Mouse (Mus musculus) heart, postnatal 0 days (tissue): ENCODE measurements around the gene Slc6a1. TPM values are rescaled to one million over a fixed set of nuclear protein-coding genes. Genes with fewer than 3 reads are reported as not detected.

Source experiments
- ATAC-seq: fragments of 200-750 bp; cut with Nextera tagmentation; 2 replicates; pipeline ENCODE4 v1.8.0; 2017; ENCODE audit warnings: low read depth, moderate number of reproducible peaks, moderate library complexity; ENCODE audit not compliant: insufficient read depth
- DNase-seq: peaks from one replicate; pipeline ENCODE4 v3.0.0-alpha.2; 2016; ENCODE audit warnings: low spot score
- H3K27ac ChIP-seq: fragments of 300-500 bp; sonication (generic); 2 replicates; pipeline ENCODE4 v1.5.1; 2014; ENCODE audit warnings: low read depth, mild to moderate bottlenecking
- H3K27me3 ChIP-seq: fragments of 300-500 bp; sonication (generic); 2 replicates; pipeline ENCODE4 v1.6.1; 2014; ENCODE audit warnings: low read length, mixed read lengths; ENCODE audit not compliant: control insufficient read depth, insufficient read depth
- H3K36me3 ChIP-seq: fragments of 300-500 bp; sonication (generic); replicated peaks from 2 replicates; pipeline ENCODE4 v1.6.1; 2014; ENCODE audit warnings: low read length, mixed read lengths; ENCODE audit not compliant: control insufficient read depth, insufficient read depth
- H3K4me1 ChIP-seq: fragments of 300-500 bp; sonication (generic); 2 replicates; pipeline ENCODE4 v1.6.1; 2014; ENCODE audit warnings: antibody characterized with exemption; ENCODE audit not compliant: control insufficient read depth, insufficient read depth
- H3K4me2 ChIP-seq: fragments of 300-500 bp; sonication (generic); 2 replicates; pipeline ENCODE4 v1.6.1; 2014; ENCODE audit warnings: low read depth, mild to moderate bottlenecking, low read length, moderate library complexity
- H3K4me3 ChIP-seq: fragments of 300-500 bp; sonication (generic); 2 replicates; pipeline ENCODE4 v1.5.1; 2014; ENCODE audit warnings: low read depth, low read length
- H3K9ac ChIP-seq: fragments of 300-500 bp; sonication (generic); replicated peaks from 2 replicates; pipeline ENCODE4 v1.6.1; 2014; ENCODE audit warnings: low read depth, low read length, mixed read lengths
- H3K9me3 ChIP-seq: fragments of 300-500 bp; sonication (generic); replicated peaks from 2 replicates; pipeline ENCODE4 v1.6.1; 2016; ENCODE audit warnings: low read length; ENCODE audit not compliant: control insufficient read depth
- CTCF ChIP-seq: IDR thresholded peaks from 2 replicates; pipeline ENCODE4 v1.5.1; 2016; ENCODE audit warnings: antibody characterized with exemption, control low read depth, low read depth
- EP300 ChIP-seq: IDR thresholded peaks from 2 replicates; pipeline ENCODE4 v1.6.1; 2016; ENCODE audit warnings: antibody characterized with exemption, low read depth
- WGBS: fragments of 180-500 bp; shearing (Covaris S2); extraction: QIAGEN DNeasy Blood & Tissue Kit; methylation state at CpG from one replicate; pipeline ENCODE4 v1.1.7; 2014; 5-methylcytosine and 5-hydroxymethylcytosine counted together
- polyA plus RNA-seq: library from polyadenylated mRNA; unstranded; fragments of >200 nt; fragmentation: Nextera tagmentation; extraction: Ambion mirVana; gene quantifications from 2 replicates; pipeline ENCODE4 v1.2.1, GENCODE M21; 2015
- total RNA-seq: library from RNA; depleted of rRNA; stranded (reverse); fragments of >200 nt; gene quantifications from 2 replicates; pipeline ENCODE4 v1.2.3, GENCODE M21; 2014; ENCODE audit warnings: low replicate concordance

The Slc6a1 gene
- total and polyA plus RNA-seq, 2 experiments from 2014 or later: 0.34 TPM; not detected in 1

GRCm38 (mm10) chr6:114290184-114290583 lies 7.7 kb downstream of the Slc6a1 start:
- Histone ChIP-seq H3K4me3 (no peak overlapping the region), H3K4me1 (no peaks in the 10 kb centered on the region), H3K36me3 (no peaks in the 10 kb centered on the region), H3K9me3 (no peaks in the 10 kb centered on the region), H3K4me2 (no peak overlapping the region), H3K27ac (no peak overlapping the region), H3K9ac (no peak overlapping the region), H3K27me3 (peaks cover 52% of the 10 kb centered on the region)
- no peak for DNase-seq
- ATAC-seq: no peak
- TF ChIP-seq EP300 (no peak), CTCF (no peak)
- WGBS: 44% methylated on average over 8 of the region's 8 CpGs

- H3K27me3 ChIP-seq: peaks cover 45% of the 10 kb centered on the region
- WGBS: 52% methylated on average over 4 of the region's 4 CpGs
Measured at GRCm38 (mm10) chr6:114290929-114291328, 8.5 kb downstream of the Slc6a1 start.

GRCm38 (mm10) chr6:114291396-114291795 lies 9.0 kb downstream of the Slc6a1 start:
- peaks cover 40% of the 10 kb centered on the region for H3K27me3 ChIP-seq
- no peaks in the 10 kb centered on the region for H3K9me3 ChIP-seq
- H3K9ac ChIP-seq: no peak overlapping the region
- no peak overlapping the region for H3K4me3 ChIP-seq
- DNase-seq: no peak
- WGBS: 38% methylated on average over 5 of the region's 5 CpGs
- no peak for ATAC-seq
- no peak overlapping the region for H3K27ac ChIP-seq
- H3K4me1 ChIP-seq: no peaks in the 10 kb centered on the region
- H3K4me2 ChIP-seq: no peak overlapping the region
- TF ChIP-seq EP300: no peak
- TF ChIP-seq CTCF: no peak
- H3K36me3 ChIP-seq: no peaks in the 10 kb centered on the region

More at GRCm38 (mm10) chr6:114290929-114291328, 8.5 kb downstream of the Slc6a1 start:
- H3K36me3 ChIP-seq: no peaks in the 10 kb centered on the region
- H3K4me3 ChIP-seq: no peak overlapping the region
- TF ChIP-seq EP300: no peak
- TF ChIP-seq CTCF: no peak
- ATAC-seq: no peak
- DNase-seq: no peak
- no peaks in the 10 kb centered on the region for H3K4me1 ChIP-seq
- H3K27ac ChIP-seq: no peak overlapping the region
- H3K4me2 ChIP-seq: no peak overlapping the region
- no peaks in the 10 kb centered on the region for H3K9me3 ChIP-seq
- H3K9ac ChIP-seq: no peak overlapping the region

- DNase-seq (no peak), ATAC-seq (no peak)
- Histone ChIP-seq H3K27me3 (peaks cover 30% of the 10 kb centered on the region), H3K4me2 (no peak overlapping the region), H3K4me3 (no peak overlapping the region), H3K36me3 (no peaks in the 10 kb centered on the region), H3K4me1 (no peaks in the 10 kb centered on the region), H3K27ac (no peak overlapping the region), H3K9me3 (no peaks in the 10 kb centered on the region), H3K9ac (no peak overlapping the region)
- WGBS: 28% methylated on average over 8 of the region's 8 CpGs
- TF ChIP-seq EP300 (no peak), CTCF (no peak)
Measured at GRCm38 (mm10) chr6:114293511-114293910, 11.1 kb downstream of the Slc6a1 start.

- Histone ChIP-seq H3K36me3 (no peaks in the 10 kb centered on the region), H3K9me3 (no peaks in the 10 kb centered on the region), H3K9ac (no peak overlapping the region), H3K27me3 (peaks cover 20% of the 10 kb centered on the region), H3K27ac (no peak overlapping the region), H3K4me2 (no peak overlapping the region), H3K4me3 (no peak overlapping the region), H3K4me1 (no peaks in the 10 kb centered on the region)
- 74% methylated on average over 4 of the region's 4 CpGs for WGBS
- ATAC-seq (no peak), DNase-seq (no peak)
- TF ChIP-seq CTCF: no peak
- no peak for TF ChIP-seq EP300
Measured at GRCm38 (mm10) chr6:114295086-114295485, 12.7 kb downstream of the Slc6a1 start.

GRCm38 (mm10) chr6:114297260-114298002 lies 15.0 kb downstream of the Slc6a1 start:
- Histone ChIP-seq H3K4me3 (no peak overlapping the region), H3K9ac (no peak overlapping the region), H3K27me3 (no peaks in the 10 kb centered on the region), H3K27ac (no peak overlapping the region), H3K4me1 (no peaks in the 10 kb centered on the region), H3K4me2 (no peak overlapping the region), H3K36me3 (no peaks in the 10 kb centered on the region), H3K9me3 (no peaks in the 10 kb centered on the region)
- ATAC-seq: no peak
- no peak for TF ChIP-seq EP300
- no peak for TF ChIP-seq CTCF
- no peak for DNase-seq
- 48% methylated on average over 10 of the region's 10 CpGs for WGBS
